Mouse (Mus musculus) MEL (cell line): ENCODE results near the gene Tcf21. TPM values are rescaled to one million over a fixed set of nuclear protein-coding genes. Genes with fewer than 3 reads are reported as not detected.

Experiments used
- DNase-seq: peaks from one replicate; pipeline ENCODE4 v3.0.0; 2011; ENCODE audit warnings: low read depth, low spot score
- H3K27ac ChIP-seq: 2 replicates; pipeline ENCODE4 v1.5.1; 2012; ENCODE audit warnings: low read depth, mild to moderate bottlenecking, control low read depth, low read length, moderate library complexity; ENCODE audit not compliant: control insufficient read depth
- H3K27me3 ChIP-seq, 2 experiments: fragments of 150-350 bp in 1 of 2; sonication (generic) in 1 of 2; 2 replicates each; pipeline ENCODE4 v1.6.1; 2012; ENCODE audit warnings: low read length in 2 of 2, mild to moderate bottlenecking in 2 of 2, improper control_type of control experiment in 1 of 2, moderate library complexity in 1 of 2; ENCODE audit not compliant: insufficient read depth in 2 of 2, control insufficient read depth in 1 of 2
- H3K36me3 ChIP-seq, 2 experiments: 2 replicates each; pipeline ENCODE4 v1.6.1; 2012 to 2014; ENCODE audit warnings: low read length in 2 of 2, improper control_type of control experiment in 1 of 2, inconsistent platforms in 1 of 2, mild to moderate bottlenecking in 1 of 2; ENCODE audit not compliant: insufficient read depth in 2 of 2, control insufficient read depth in 1 of 2
- H3K4me1 ChIP-seq, 2 experiments: fragments of 150-350 bp in 1 of 2; sonication (generic) in 1 of 2; 2 replicates each; pipeline ENCODE4 v1.6.1; 2012; ENCODE audit warnings: low read length in 2 of 2, improper control_type of control experiment in 1 of 2, mild to moderate bottlenecking in 1 of 2; ENCODE audit not compliant: insufficient read depth in 2 of 2, control insufficient read depth in 1 of 2
- H3K4me3 ChIP-seq, 2 experiments: fragments of 150-350 bp in 1 of 2; sonication (generic) in 1 of 2; 2 replicates each; pipeline ENCODE4 v1.5.1; 2012; ENCODE audit warnings: low read depth in 2 of 2, low read length in 2 of 2, mild to moderate bottlenecking in 2 of 2, moderate library complexity in 2 of 2, control low read depth in 1 of 2, improper control_type of control experiment in 1 of 2; ENCODE audit not compliant: control insufficient read depth in 1 of 2, insufficient read depth in 1 of 2
- H3K79me2 ChIP-seq: 2 replicates; pipeline ENCODE4 v1.6.1; 2012; ENCODE audit warnings: mild to moderate bottlenecking, low read length, moderate library complexity; ENCODE audit not compliant: control insufficient read depth, poor library complexity, insufficient read depth
- H3K9ac ChIP-seq: 2 replicates; pipeline ENCODE4 v1.6.1; 2012; ENCODE audit warnings: low read depth, mild to moderate bottlenecking, control low read depth, low read length, moderate library complexity; ENCODE audit not compliant: control insufficient read depth, poor library complexity, severe bottlenecking
- H3K9me3 ChIP-seq: fragments of 150-350 bp; sonication (generic); replicated peaks from 2 replicates; pipeline ENCODE4 v1.6.1; 2012; ENCODE audit warnings: mild to moderate bottlenecking, low read length, improper control_type of control experiment, moderate library complexity; ENCODE audit not compliant: insufficient read depth
- BHLHE40 ChIP-seq: IDR thresholded peaks from 2 replicates; pipeline ENCODE4 v1.6.1; 2012; ENCODE audit warnings: low read depth, mild to moderate bottlenecking, inconsistent platforms, low read length, improper control_type of control experiment, borderline replicate concordance
- CHD1 ChIP-seq: IDR thresholded peaks from 2 replicates; pipeline ENCODE4 v1.6.1; 2012; ENCODE audit warnings: low read depth, mild to moderate bottlenecking, inconsistent platforms, low read length, improper control_type of control experiment
- CHD2 ChIP-seq: IDR thresholded peaks from 2 replicates; pipeline ENCODE4 v1.6.1; 2011; ENCODE audit warnings: low read length, improper control_type of control experiment
- E2F4 ChIP-seq: IDR thresholded peaks from 2 replicates; pipeline ENCODE4 v1.6.1; 2011; ENCODE audit warnings: low read depth, low read length, improper control_type of control experiment, borderline replicate concordance
- ELF1 ChIP-seq: IDR thresholded peaks from 2 replicates; pipeline ENCODE4 v1.6.1; 2014; ENCODE audit warnings: low read depth, mild to moderate bottlenecking, inconsistent platforms, low read length, improper control_type of control experiment, moderate library complexity
- ETS1 ChIP-seq: IDR thresholded peaks from 2 replicates; pipeline ENCODE4 v1.6.1; 2012; ENCODE audit warnings: low read depth, mild to moderate bottlenecking, inconsistent platforms, low read length, improper control_type of control experiment, moderate library complexity
- GABPA ChIP-seq: IDR thresholded peaks from 2 replicates; pipeline ENCODE4 v1.6.1; 2012; ENCODE audit warnings: low read depth, mild to moderate bottlenecking, inconsistent platforms, low read length, improper control_type of control experiment, moderate library complexity
- HCFC1 ChIP-seq: IDR thresholded peaks from 2 replicates; pipeline ENCODE4 v1.6.1; 2012; ENCODE audit warnings: low read depth, mild to moderate bottlenecking, inconsistent platforms, low read length, improper control_type of control experiment, moderate library complexity
- KAT2A ChIP-seq: conservative IDR thresholded peaks from 2 replicates; pipeline ENCODE4 v1.6.1; 2012; ENCODE audit warnings: low read depth, low read length, improper control_type of control experiment, inconsistent platforms
- MAX ChIP-seq: IDR thresholded peaks from 2 replicates; pipeline ENCODE4 v1.6.1; 2011; ENCODE audit warnings: low read length, improper control_type of control experiment
- MAZ ChIP-seq: IDR thresholded peaks from 2 replicates; pipeline ENCODE4 v1.6.1; 2012; ENCODE audit warnings: low read depth, mild to moderate bottlenecking, inconsistent platforms, low read length, improper control_type of control experiment
- MEF2A ChIP-seq: IDR thresholded peaks from 2 replicates; pipeline ENCODE4 v1.6.1; 2014; ENCODE audit warnings: low read depth, mild to moderate bottlenecking, inconsistent platforms, low read length, improper control_type of control experiment; ENCODE audit not compliant: poor library complexity, insufficient replicate concordance, severe bottlenecking; ENCODE audit errors: extremely low read depth
- NELFE ChIP-seq: IDR thresholded peaks from 2 replicates; pipeline ENCODE4 v1.6.1; 2011; ENCODE audit warnings: low read depth, low read length, improper control_type of control experiment
- NRF1 ChIP-seq: IDR thresholded peaks from 2 replicates; pipeline ENCODE4 v1.6.1; 2014; ENCODE audit warnings: low read depth, mild to moderate bottlenecking, inconsistent platforms, low read length, improper control_type of control experiment, moderate library complexity; ENCODE audit not compliant: poor library complexity, insufficient read depth, severe bottlenecking
- RAD21 ChIP-seq: IDR thresholded peaks from 2 replicates; pipeline ENCODE4 v1.6.1; 2011; ENCODE audit warnings: mild to moderate bottlenecking, low read depth, low read length, improper control_type of control experiment
- SIN3A ChIP-seq: IDR thresholded peaks from 2 replicates; pipeline ENCODE4 v1.6.1; 2012; ENCODE audit warnings: low read length, improper control_type of control experiment, inconsistent platforms
- SMC3 ChIP-seq: IDR thresholded peaks from 2 replicates; pipeline ENCODE4 v1.6.1; 2011; ENCODE audit warnings: low read depth, low read length, improper control_type of control experiment
- TAL1 ChIP-seq: IDR thresholded peaks from 2 replicates; pipeline ENCODE4 v1.6.1; 2012; ENCODE audit warnings: mild to moderate bottlenecking, inconsistent platforms, low read length, moderate library complexity, mixed read lengths
- TBP ChIP-seq: IDR thresholded peaks from 2 replicates; pipeline ENCODE4 v1.8.0; 2011; ENCODE audit warnings: low read depth, low read length, improper control_type of control experiment
- UBTF ChIP-seq: IDR thresholded peaks from 2 replicates; pipeline ENCODE4 v1.6.1; 2012; ENCODE audit warnings: low read depth, mild to moderate bottlenecking, inconsistent platforms, low read length, improper control_type of control experiment, moderate library complexity, borderline replicate concordance; ENCODE audit not compliant: insufficient read depth
- ZC3H11A ChIP-seq: IDR thresholded peaks from 2 replicates; pipeline ENCODE4 v1.6.1; 2012; ENCODE audit warnings: low read depth, mild to moderate bottlenecking, inconsistent platforms, low read length, improper control_type of control experiment
- ZMIZ1 ChIP-seq: IDR thresholded peaks from 2 replicates; pipeline ENCODE4 v1.6.1; 2012; ENCODE audit warnings: low read depth, mild to moderate bottlenecking, inconsistent platforms, low read length, improper control_type of control experiment, moderate library complexity
- ZNF384 ChIP-seq: IDR thresholded peaks from 2 replicates; pipeline ENCODE4 v1.6.1; 2012; ENCODE audit warnings: low read depth, mild to moderate bottlenecking, inconsistent platforms, low read length, improper control_type of control experiment
- polyA plus RNA-seq, 2 experiments: library from polyadenylated mRNA; stranded (reverse) in 1 of 2; unstranded in 1 of 2; fragments of >175 nt in 1 of 2; fragments of >200 nt in 1 of 2; gene quantifications; 2 replicates each; pipeline versions ENCODE4 v1.2.1 to v1.2.4; 2012; ENCODE audit warnings: low replicate concordance in 2 of 2, low read depth in 1 of 2; ENCODE audit not compliant: insufficient read length in 2 of 2, insufficient read depth in 1 of 2, missing spikeins in 1 of 2
- total RNA-seq: library from RNA; depleted of rRNA; stranded (reverse); fragments of 300-350 nt; gene quantifications from 2 replicates; pipeline ENCODE4 v1.2.3, GENCODE M21; 2012

The Tcf21 gene
- total and polyA plus RNA-seq, 3 experiments = not detected

- H3K4me3 ChIP-seq = no peak overlapping the region
- TF ChIP-seq MAX (no peak), RAD21 (no peak), E2F4 (no peak), SIN3A (no peak), BHLHE40 (no peak), KAT2A (no peak), SMC3 (no peak), CHD1 (no peak), MEF2A (no peak), ELF1 (no peak), HCFC1 (no peak), NRF1 (no peak), MAZ (no peak), ZMIZ1 (no peak), ZC3H11A (no peak), ZNF384 (no peak), GABPA (no peak), TBP (no peak), ETS1 (no peak), UBTF (no peak)
- no peak for DNase-seq
- H3K9me3 ChIP-seq = no peaks in the 10 kb centered on the region
- no peaks in the 10 kb centered on the region for H3K79me2 ChIP-seq
- no peaks in the 10 kb centered on the region for H3K27me3 ChIP-seq
- no peaks in the 10 kb centered on the region for H3K36me3 ChIP-seq
- no peak overlapping the region for H3K27ac ChIP-seq
- no peaks in the 10 kb centered on the region for H3K4me1 ChIP-seq
- H3K9ac ChIP-seq = no peak overlapping the region
These were observed 44.5 kb downstream of the Tcf21 start for GRCm38 (mm10) chr10:22775456-22775855.

GRCm38 (mm10) chr10:22774626-22775025, 45.3 kb downstream of the Tcf21 start:
- H3K9ac ChIP-seq = no peak overlapping the region
- H3K27me3 ChIP-seq = no peaks in the 10 kb centered on the region
- no peaks in the 10 kb centered on the region for H3K4me1 ChIP-seq
- DNase-seq = no peak
- H3K79me2 ChIP-seq = no peaks in the 10 kb centered on the region
- no peaks in the 10 kb centered on the region for H3K36me3 ChIP-seq
- H3K27ac ChIP-seq = no peak overlapping the region
- H3K9me3 ChIP-seq = no peaks in the 10 kb centered on the region
- no peak for TF ChIP-seq BHLHE40
- TF ChIP-seq NRF1 = no peak
- no peak for TF ChIP-seq CHD2
- TF ChIP-seq CHD1 = no peak
- no peak for TF ChIP-seq TAL1
- TF ChIP-seq GABPA = no peak
- no peak for TF ChIP-seq NELFE
- no peak for TF ChIP-seq ELF1
- TF ChIP-seq UBTF = no peak
- no peak for TF ChIP-seq RAD21
- H3K4me3 ChIP-seq = no peak overlapping the region
